Mouse (Mus musculus) E14TG2a.4 (cell line): ENCODE results near the gene Rpl10a.

Source experiments
- H3K27me3 ChIP-seq: 2 replicates; pipeline ENCODE4 v1.6.1; 2014; ENCODE audit warnings: low read length, control low read depth; ENCODE audit not compliant: insufficient read depth
- H3K36me3 ChIP-seq: 2 replicates; pipeline ENCODE4 v1.6.1; 2014; ENCODE audit warnings: low read length, control low read depth; ENCODE audit not compliant: insufficient read depth
- H3K4me1 ChIP-seq: replicated peaks from 2 replicates; pipeline ENCODE4 v1.6.1; 2014; ENCODE audit warnings: low read depth, low read length, control low read depth
- H3K4me3 ChIP-seq: replicated peaks from 2 replicates; pipeline ENCODE4 v1.5.1; 2014; ENCODE audit warnings: mild to moderate bottlenecking, low read length
- H3K9me3 ChIP-seq: 2 replicates; pipeline ENCODE4 v1.6.1; 2014; ENCODE audit warnings: low read length, control low read depth
- CTCF ChIP-seq: conservative IDR thresholded peaks from 2 replicates; pipeline ENCODE4 v1.5.1; 2014; ENCODE audit warnings: low read length
- NANOG ChIP-seq: IDR thresholded peaks from 2 replicates; pipeline ENCODE4 v1.6.1; 2014; ENCODE audit warnings: borderline replicate concordance, low read length, mixed read lengths
- POU5F1 ChIP-seq: IDR thresholded peaks from 2 replicates; pipeline ENCODE4 v1.6.1; 2014; ENCODE audit warnings: low read length, borderline replicate concordance

Rpl10a gene

DNA sequence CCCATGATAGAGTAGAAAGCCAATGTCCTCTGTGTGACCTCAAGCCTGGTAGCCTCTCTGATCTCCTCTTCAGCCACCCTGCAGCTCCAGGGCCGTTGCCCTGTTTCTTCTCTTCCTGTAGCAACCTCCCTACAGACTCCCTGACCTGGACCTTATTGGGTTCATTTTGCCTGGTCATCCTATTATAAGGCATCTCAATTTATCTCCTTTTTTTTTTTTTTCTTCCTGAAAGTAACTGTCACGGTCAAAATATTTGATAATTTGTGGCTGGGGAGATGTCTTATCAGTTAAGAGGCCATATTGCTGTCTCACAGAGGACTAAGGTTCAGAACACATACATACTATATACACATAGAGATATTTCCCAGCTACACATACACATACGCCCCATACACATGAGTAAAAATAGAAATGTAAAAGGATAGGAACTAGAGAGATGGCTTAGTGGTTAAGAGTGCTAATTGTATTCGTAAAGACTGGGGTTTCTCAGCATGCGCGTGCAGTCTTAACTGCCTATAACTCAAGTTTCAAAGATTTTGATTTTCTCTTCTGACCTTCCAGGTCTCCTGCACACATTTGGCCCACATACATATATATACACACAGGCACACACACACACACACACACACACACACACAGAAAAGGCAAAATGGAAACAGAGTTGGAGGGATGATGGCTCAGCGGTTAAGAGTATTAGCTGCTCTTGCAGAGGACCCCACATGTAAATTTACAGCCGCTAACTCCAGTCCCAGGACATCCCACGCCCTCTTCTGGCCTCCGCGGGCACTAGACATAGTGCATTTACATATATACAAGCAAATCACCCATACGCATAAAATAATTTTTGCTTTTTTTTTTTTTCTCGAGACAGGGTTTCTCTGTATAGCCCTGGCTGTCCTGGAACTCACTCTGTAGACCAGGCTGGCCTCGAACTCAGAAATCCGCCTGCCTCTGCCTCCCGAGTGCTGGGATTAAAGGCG, 15.7 kb upstream of the Rpl10a start:
- Histone ChIP-seq H3K4me1 (peaks cover 50% of the 10 kb centered on the region), H3K27me3 (no peaks in the 10 kb centered on the region), H3K36me3 (peaks cover 25% of the 10 kb centered on the region), H3K9me3 (no peaks in the 10 kb centered on the region), H3K4me3 (peak overlapping the region; percentile 96)
- 0 out of 2 replicates have a peak, but pooled peaks have one; percentile 8 for TF ChIP-seq CTCF
- TF ChIP-seq NANOG: no peak

DNA sequence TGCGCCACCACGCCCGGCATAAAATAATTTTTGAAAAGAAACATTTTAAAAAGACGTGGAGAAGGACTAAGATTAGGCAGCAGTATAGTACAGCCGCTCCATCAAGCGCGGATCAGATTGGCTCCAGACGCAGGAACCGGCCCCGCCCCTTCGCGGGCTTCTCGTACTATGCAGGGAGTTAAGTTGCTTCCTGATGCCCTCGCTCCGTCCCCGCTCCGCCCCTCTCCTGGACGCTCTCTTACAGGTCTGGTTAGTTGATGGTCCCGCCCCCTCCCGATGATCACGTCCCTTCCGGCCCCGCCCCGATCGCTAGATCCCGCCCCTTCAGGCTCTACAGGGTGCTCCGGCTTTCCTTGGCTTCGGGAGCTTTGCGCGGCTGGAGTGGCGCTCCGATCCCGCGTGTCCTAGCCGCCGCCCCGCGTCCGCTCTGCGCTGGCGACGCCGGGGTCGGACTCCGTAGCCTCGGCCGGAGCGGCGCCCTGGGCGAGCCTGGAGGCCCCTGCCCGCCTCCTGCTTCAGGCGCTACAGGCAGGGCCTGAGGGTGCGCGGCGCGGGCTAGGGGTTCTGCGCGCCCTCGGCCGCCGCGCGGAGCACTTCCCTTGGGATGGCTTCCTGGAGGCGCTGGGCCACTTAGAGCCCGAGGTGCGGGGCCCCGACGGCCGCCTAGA, 14.9 kb upstream of the Rpl10a start, which contains the start of gene Fance:
TSS of gene Fance (plus strand) at position 308 of the 668 bp plus-strand sequence.
- Histone ChIP-seq H3K9me3 (no peaks in the 10 kb centered on the region), H3K4me1 (peaks cover 48% of the 10 kb centered on the region), H3K36me3 (peaks cover 33% of the 10 kb centered on the region), H3K27me3 (no peaks in the 10 kb centered on the region), H3K4me3 (peak within 1 kb of the TSS; percentile 96)
- no peak for TF ChIP-seq POU5F1

- Histone ChIP-seq H3K4me1 (peaks cover 44% of the 10 kb centered on the region), H3K9me3 (no peaks in the 10 kb centered on the region), H3K4me3 (peak overlapping the region; percentile 96), H3K36me3 (peaks cover 38% of the 10 kb centered on the region), H3K27me3 (no peaks in the 10 kb centered on the region)
- no peak for TF ChIP-seq NANOG
- no peak for TF ChIP-seq CTCF
- TF ChIP-seq POU5F1: no peak
Measured at GRCm38 (mm10) chr17:28313880-28314225, 14.4 kb upstream of the Rpl10a start.

GRCm38 (mm10) chr17:28315611-28316160, 12.6 kb upstream of the Rpl10a start:
- Histone ChIP-seq H3K4me3 (peak overlapping the region; percentile 35), H3K4me1 (peaks cover 44% of the 10 kb centered on the region), H3K36me3 (peaks cover 55% of the 10 kb centered on the region), H3K27me3 (no peaks in the 10 kb centered on the region), H3K9me3 (no peaks in the 10 kb centered on the region)
- TF ChIP-seq POU5F1 (no peak), NANOG (no peak), CTCF (no peak)

DNA sequence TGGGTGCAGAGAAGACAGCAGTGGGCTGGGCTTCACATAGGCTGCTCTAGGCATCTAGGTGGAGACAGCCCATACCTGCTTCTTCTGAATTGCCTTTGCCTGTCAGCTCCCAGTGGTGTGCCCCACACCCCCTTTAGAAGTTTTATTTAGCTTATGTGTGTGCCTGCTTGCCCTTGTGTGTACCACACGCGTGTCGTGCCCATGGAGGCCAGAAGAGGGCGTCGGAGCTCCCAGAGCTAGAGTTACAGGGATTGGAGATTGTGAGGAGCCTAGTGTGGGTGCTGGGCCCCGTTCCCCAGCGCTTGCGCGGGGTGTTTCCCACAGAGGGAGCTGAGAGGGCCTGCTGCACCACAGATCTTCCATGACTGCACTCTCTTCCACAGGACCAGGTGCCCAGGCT, 11.8 kb upstream of the Rpl10a start:
- peaks cover 62% of the 10 kb centered on the region for H3K36me3 ChIP-seq
- H3K4me3 ChIP-seq: peak overlapping the region; percentile 20; the same call in 1 of the 2 replicates
- H3K4me1 ChIP-seq: peaks cover 44% of the 10 kb centered on the region
- H3K27me3 ChIP-seq: no peaks in the 10 kb centered on the region
- TF ChIP-seq CTCF (peak; percentile 54), POU5F1 (no peak)
- H3K9me3 ChIP-seq: no peaks in the 10 kb centered on the region

DNA sequence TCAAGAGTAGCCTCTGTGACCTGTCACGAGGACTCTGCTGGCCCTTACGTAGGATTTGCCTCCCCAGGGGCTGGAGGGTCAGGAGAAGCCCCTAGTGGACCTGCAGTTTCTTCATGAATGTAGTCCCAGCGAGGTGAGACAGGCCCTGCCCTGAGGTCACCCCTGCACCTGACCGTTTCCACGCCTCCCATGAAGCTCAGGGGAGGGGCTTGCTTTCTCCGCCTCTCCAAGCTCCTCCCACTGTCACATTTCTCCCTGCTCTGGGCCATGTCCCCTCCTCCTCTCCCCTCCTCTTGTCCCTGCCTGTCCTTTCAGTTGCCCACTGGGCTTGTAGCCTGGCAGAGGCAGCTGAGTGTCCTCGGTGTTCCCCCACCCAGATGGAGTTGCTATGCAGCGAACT, 11.2 kb upstream of the Rpl10a start:
- no peak for TF ChIP-seq CTCF
- no peak for TF ChIP-seq NANOG
- no peak for TF ChIP-seq POU5F1
- peaks cover 43% of the 10 kb centered on the region for H3K4me1 ChIP-seq
- H3K9me3 ChIP-seq: no peaks in the 10 kb centered on the region
- H3K36me3 ChIP-seq: peaks cover 69% of the 10 kb centered on the region
- peak overlapping the region; percentile 20; the same call in 1 of the 2 replicates for H3K4me3 ChIP-seq
- no peaks in the 10 kb centered on the region for H3K27me3 ChIP-seq

DNA sequence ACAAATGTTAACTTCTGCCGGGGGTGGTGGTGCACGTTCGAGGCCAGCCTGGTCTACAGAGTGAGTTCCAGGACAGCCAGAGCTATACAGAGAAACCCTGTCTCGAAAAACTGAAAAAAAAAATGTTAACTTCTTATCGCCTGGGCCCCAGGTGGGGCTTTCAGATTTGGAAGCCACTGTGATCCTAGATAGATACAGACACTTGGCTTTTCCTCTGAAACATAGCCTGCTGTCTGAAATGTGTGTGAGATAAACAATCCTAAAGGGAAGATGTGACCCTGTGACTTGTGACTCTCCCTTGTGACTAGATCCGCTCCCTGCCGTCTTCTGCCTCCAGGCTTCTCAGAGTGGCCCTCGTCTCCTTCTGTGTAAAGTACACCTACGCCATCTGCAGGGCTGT, 10.5 kb upstream of the Rpl10a start:
- no peak for TF ChIP-seq POU5F1
- TF ChIP-seq CTCF: no peak
- TF ChIP-seq NANOG: no peak
- H3K9me3 ChIP-seq: no peaks in the 10 kb centered on the region
- H3K4me3 ChIP-seq: no peak overlapping the region
- no peaks in the 10 kb centered on the region for H3K27me3 ChIP-seq
- H3K36me3 ChIP-seq: peaks cover 75% of the 10 kb centered on the region
- peaks cover 39% of the 10 kb centered on the region for H3K4me1 ChIP-seq

DNA sequence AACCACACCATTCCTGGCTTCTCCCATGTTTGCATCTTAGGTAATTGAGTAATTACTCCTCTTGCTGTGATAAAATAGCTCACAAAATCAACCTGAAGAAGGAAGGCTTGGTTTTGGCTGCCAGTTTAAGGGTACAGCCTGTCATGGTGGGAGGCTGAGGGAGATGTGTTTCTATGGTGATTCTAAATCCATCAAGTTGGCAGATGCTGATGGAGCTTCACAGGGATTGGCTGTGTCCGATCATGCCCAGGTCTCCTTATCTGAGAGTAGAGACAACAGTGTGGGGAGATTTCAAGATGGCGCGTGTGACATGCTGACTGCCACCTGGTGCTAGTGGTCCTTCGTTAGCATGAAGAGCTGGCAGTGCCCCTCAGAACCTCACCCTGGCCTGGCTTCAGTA, 6.6 kb upstream of the Rpl10a start:
- peaks cover 33% of the 10 kb centered on the region for H3K4me1 ChIP-seq
- H3K9me3 ChIP-seq: peaks cover 7% of the 10 kb centered on the region; the same call in 1 of the 2 replicates
- peaks cover 96% of the 10 kb centered on the region for H3K36me3 ChIP-seq
- no peaks in the 10 kb centered on the region for H3K27me3 ChIP-seq
- no peak overlapping the region for H3K4me3 ChIP-seq
- no peak for TF ChIP-seq NANOG
- TF ChIP-seq POU5F1: no peak
- TF ChIP-seq CTCF: no peak
